Mouse (Mus musculus): ENCODE results near the gene Wipf1. TPM values are rescaled to one million over a fixed set of nuclear protein-coding genes. Genes with fewer than 3 reads are reported as not detected.

The Wipf1 gene
- polyA plus RNA-seq, 1 experiment = 7.8 TPM

- Histone ChIP-seq H3K9ac (ENCODE audit: low read depth, poor library complexity, severe bottlenecking) (no peak overlapping the region), H3K36me3 (ENCODE audit: control insufficient read depth, insufficient read depth, low read length, poor library complexity, severe bottlenecking) (no peaks in the 10 kb centered on the region), H3K27ac (ENCODE audit: insufficient read depth, low read length) (no peak overlapping the region), H3K4me1 (ENCODE audit: control insufficient read depth, insufficient read depth, low read length) (no peaks in the 10 kb centered on the region), H3K27me3 (ENCODE audit: control insufficient read depth, insufficient read depth, low read length, poor library complexity, severe bottlenecking) (no peaks in the 10 kb centered on the region), H3K4me3 (ENCODE audit: low read depth, low read length) (no peak overlapping the region), H3K9me3 (replicated peaks; ENCODE audit: control insufficient read depth, insufficient read depth, low read length, poor library complexity, severe bottlenecking) (no peaks in the 10 kb centered on the region)
- TF ChIP-seq EP300 (IDR thresholded peaks at IDR 0.05; ENCODE audit: insufficient read depth, low read depth, low read length) (no peak), CTCF (IDR thresholded peaks at IDR 0.05; ENCODE audit: low read depth, low read length) (no peak), POLR2A (IDR thresholded peaks at IDR 0.05; ENCODE audit: insufficient read depth, low read length) (no peak)
Observed at GRCm38 (mm10) chr2:73462265-73462664, 67.3 kb downstream of the Wipf1 start.

- Histone ChIP-seq H3K27ac (ENCODE audit: insufficient read depth, low read length) (no peak overlapping the region), H3K36me3 (ENCODE audit: control insufficient read depth, insufficient read depth, low read length, poor library complexity, severe bottlenecking) (no peaks in the 10 kb centered on the region), H3K4me1 (ENCODE audit: control insufficient read depth, insufficient read depth, low read length) (no peaks in the 10 kb centered on the region), H3K9ac (ENCODE audit: low read depth, poor library complexity, severe bottlenecking) (no peak overlapping the region), H3K4me3 (ENCODE audit: low read depth, low read length) (no peak overlapping the region), H3K9me3 (replicated peaks; ENCODE audit: control insufficient read depth, insufficient read depth, low read length, poor library complexity, severe bottlenecking) (no peaks in the 10 kb centered on the region), H3K27me3 (ENCODE audit: control insufficient read depth, insufficient read depth, low read length, poor library complexity, severe bottlenecking) (no peaks in the 10 kb centered on the region)
- TF ChIP-seq EP300 (IDR thresholded peaks at IDR 0.05; ENCODE audit: insufficient read depth, low read depth, low read length) (no peak), POLR2A (IDR thresholded peaks at IDR 0.05; ENCODE audit: insufficient read depth, low read length) (no peak), CTCF (IDR thresholded peaks at IDR 0.05; ENCODE audit: low read depth, low read length) (no peak)
Observed at GRCm38 (mm10) chr2:73460168-73460567, 69.4 kb downstream of the Wipf1 start.

GRCm38 (mm10) chr2:73459607-73460153 is 69.9 kb downstream of the Wipf1 start:
- no peak for TF ChIP-seq EP300 (IDR thresholded peaks at IDR 0.05; ENCODE audit: insufficient read depth, low read depth, low read length)
- Histone ChIP-seq H3K9ac (ENCODE audit: low read depth, poor library complexity, severe bottlenecking) (no peak overlapping the region), H3K4me3 (ENCODE audit: low read depth, low read length) (no peak overlapping the region), H3K4me1 (ENCODE audit: control insufficient read depth, insufficient read depth, low read length) (no peaks in the 10 kb centered on the region), H3K36me3 (ENCODE audit: control insufficient read depth, insufficient read depth, low read length, poor library complexity, severe bottlenecking) (no peaks in the 10 kb centered on the region), H3K9me3 (replicated peaks; ENCODE audit: control insufficient read depth, insufficient read depth, low read length, poor library complexity, severe bottlenecking) (no peaks in the 10 kb centered on the region), H3K27ac (ENCODE audit: insufficient read depth, low read length) (no peak overlapping the region), H3K27me3 (ENCODE audit: control insufficient read depth, insufficient read depth, low read length, poor library complexity, severe bottlenecking) (no peaks in the 10 kb centered on the region)

DNA sequence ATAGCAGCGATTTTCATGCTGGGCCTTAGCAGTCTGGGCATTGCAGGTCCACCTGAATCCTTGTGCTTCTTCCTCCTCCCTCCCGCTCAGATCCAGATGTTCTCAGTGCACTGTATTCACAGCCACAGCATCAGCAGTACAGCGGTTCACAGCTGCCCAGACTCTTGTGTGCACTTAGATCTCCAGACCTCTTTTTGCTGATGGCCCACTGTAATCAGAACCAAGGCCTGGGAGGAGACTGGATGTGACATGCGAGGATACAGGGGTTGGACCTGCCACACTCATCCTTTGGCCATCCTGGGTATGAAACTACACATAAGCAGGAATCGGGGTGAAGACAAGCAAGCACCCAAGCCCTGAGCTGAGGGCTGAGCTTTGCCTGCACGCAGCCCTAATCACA is 72.6 kb downstream of the Wipf1 start:
- TF ChIP-seq CTCF (IDR thresholded peaks at IDR 0.05; ENCODE audit: low read depth, low read length) (no peak), POLR2A (IDR thresholded peaks at IDR 0.05; ENCODE audit: insufficient read depth, low read length) (no peak), EP300 (IDR thresholded peaks at IDR 0.05; ENCODE audit: insufficient read depth, low read depth, low read length) (no peak)
- Histone ChIP-seq H3K36me3 (ENCODE audit: control insufficient read depth, insufficient read depth, low read length, poor library complexity, severe bottlenecking) (no peaks in the 10 kb centered on the region), H3K27me3 (ENCODE audit: control insufficient read depth, insufficient read depth, low read length, poor library complexity, severe bottlenecking) (no peaks in the 10 kb centered on the region), H3K9me3 (replicated peaks; ENCODE audit: control insufficient read depth, insufficient read depth, low read length, poor library complexity, severe bottlenecking) (no peaks in the 10 kb centered on the region), H3K4me3 (ENCODE audit: low read depth, low read length) (no peak overlapping the region), H3K27ac (ENCODE audit: insufficient read depth, low read length) (no peak overlapping the region), H3K9ac (ENCODE audit: low read depth, poor library complexity, severe bottlenecking) (no peak overlapping the region), H3K4me1 (ENCODE audit: control insufficient read depth, insufficient read depth, low read length) (no peaks in the 10 kb centered on the region)

GRCm38 (mm10) chr2:73456154-73456553 is 73.4 kb downstream of the Wipf1 start:
- no peak overlapping the region for H3K9ac ChIP-seq (ENCODE audit: low read depth, poor library complexity, severe bottlenecking)
- H3K27ac ChIP-seq (ENCODE audit: insufficient read depth, low read length) = no peak overlapping the region
- H3K4me1 ChIP-seq (ENCODE audit: control insufficient read depth, insufficient read depth, low read length) = no peaks in the 10 kb centered on the region
- H3K36me3 ChIP-seq (ENCODE audit: control insufficient read depth, insufficient read depth, low read length, poor library complexity, severe bottlenecking) = no peaks in the 10 kb centered on the region
- no peaks in the 10 kb centered on the region for H3K9me3 ChIP-seq (replicated peaks; ENCODE audit: control insufficient read depth, insufficient read depth, low read length, poor library complexity, severe bottlenecking)
- H3K27me3 ChIP-seq (ENCODE audit: control insufficient read depth, insufficient read depth, low read length, poor library complexity, severe bottlenecking) = no peaks in the 10 kb centered on the region
- no peak overlapping the region for H3K4me3 ChIP-seq (ENCODE audit: low read depth, low read length)
- TF ChIP-seq CTCF (IDR thresholded peaks at IDR 0.05; ENCODE audit: low read depth, low read length) (no peak), POLR2A (IDR thresholded peaks at IDR 0.05; ENCODE audit: insufficient read depth, low read length) (no peak), EP300 (IDR thresholded peaks at IDR 0.05; ENCODE audit: insufficient read depth, low read depth, low read length) (no peak)

- Histone ChIP-seq H3K4me3 (ENCODE audit: low read depth, low read length) (no peak overlapping the region), H3K36me3 (ENCODE audit: control insufficient read depth, insufficient read depth, low read length, poor library complexity, severe bottlenecking) (no peaks in the 10 kb centered on the region), H3K27ac (ENCODE audit: insufficient read depth, low read length) (no peak overlapping the region), H3K27me3 (ENCODE audit: control insufficient read depth, insufficient read depth, low read length, poor library complexity, severe bottlenecking) (no peaks in the 10 kb centered on the region), H3K9ac (ENCODE audit: low read depth, poor library complexity, severe bottlenecking) (no peak overlapping the region), H3K4me1 (ENCODE audit: control insufficient read depth, insufficient read depth, low read length) (no peaks in the 10 kb centered on the region), H3K9me3 (replicated peaks; ENCODE audit: control insufficient read depth, insufficient read depth, low read length, poor library complexity, severe bottlenecking) (no peaks in the 10 kb centered on the region)
- TF ChIP-seq CTCF (IDR thresholded peaks at IDR 0.05; ENCODE audit: low read depth, low read length) (no peak), POLR2A (IDR thresholded peaks at IDR 0.05; ENCODE audit: insufficient read depth, low read length) (no peak), EP300 (IDR thresholded peaks at IDR 0.05; ENCODE audit: insufficient read depth, low read depth, low read length) (no peak)
Observed at GRCm38 (mm10) chr2:73455541-73455940, 74.0 kb downstream of the Wipf1 start.
